In the genomic region with DNA sequence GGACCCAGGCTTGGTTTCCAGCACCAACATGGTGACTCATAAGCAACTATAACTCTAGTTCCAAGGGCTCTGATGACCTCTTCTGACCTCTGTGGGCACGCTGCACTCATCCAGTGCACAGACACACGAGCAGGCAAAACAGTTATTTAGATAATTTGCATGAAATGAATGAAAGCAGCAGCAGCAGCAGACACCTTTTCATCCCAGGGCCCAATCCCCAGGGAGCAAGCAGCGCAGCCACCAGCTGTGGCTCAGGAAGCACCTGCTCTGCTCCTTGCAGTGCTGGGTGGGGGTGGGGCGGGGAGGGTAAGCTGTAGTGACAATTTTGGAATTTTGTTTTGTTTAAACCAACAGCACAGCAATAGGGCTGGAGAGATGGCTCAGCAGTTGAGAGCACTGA, we compare ENCODE assay signal across 14 mouse cellular contexts. TPM values are rescaled to one million over a fixed set of nuclear protein-coding genes. Genes with fewer than 3 reads are reported as not detected.
DNase-seq lines count a peak whose midpoint lies in the region; ATAC-seq and TF ChIP-seq lines count a peak whose summit lies in the region.
"Had no signal": no experiment of that assay in that cellular context is flagged by ENCODE, and none has a peak within 500 bp of the region (broad histone marks: within the 10 kb centered on the region; RNA-seq: fewer than 3 reads in every experiment).

No protein-coding gene starts in this region.

- no peak for TF ChIP-seq CTCF in liver, postnatal 0 days (IDR thresholded peaks at IDR 0.05; ENCODE audit: low read depth)
- TF ChIP-seq CTCF in forebrain, postnatal 0 days (IDR thresholded peaks at IDR 0.05; ENCODE audit: low read depth), result no peak
- no peak for TF ChIP-seq CTCF in midbrain, postnatal 0 days (IDR thresholded peaks at IDR 0.05)

- H3K4me2 ChIP-seq in embryonic facial prominence, embryonic 14.5 days (ENCODE audit: low read depth, low read length), result no peak overlapping the region
- no peak overlapping the region for H3K4me2 ChIP-seq in liver, postnatal 0 days (ENCODE audit: low read depth, low read length)
- no peak overlapping the region for H3K4me2 ChIP-seq in liver, embryonic 12.5 days
- H3K4me2 ChIP-seq in forebrain, postnatal 0 days (ENCODE audit: low read depth), result no peak overlapping the region
- no peak overlapping the region for H3K4me2 ChIP-seq in midbrain, postnatal 0 days (ENCODE audit: low read depth, low read length, poor library complexity, severe bottlenecking)
- H3K4me2 ChIP-seq: embryonic facial prominence, embryonic 12.5 days had no signal

- no peak for TF ChIP-seq EP300 in liver, postnatal 0 days (IDR thresholded peaks at IDR 0.05; ENCODE audit: low read depth)

- H3K4me1 ChIP-seq in embryonic facial prominence, embryonic 14.5 days (ENCODE audit: control insufficient read depth, insufficient read depth, low read length), result no peaks in the 10 kb centered on the region
- H3K4me1 ChIP-seq in embryonic facial prominence, embryonic 10.5 days, result no peaks in the 10 kb centered on the region
- H3K4me1 ChIP-seq in liver, postnatal 0 days (ENCODE audit: insufficient read depth), result peaks cover 6% of the 10 kb centered on the region
- H3K4me1 ChIP-seq in liver, embryonic 12.5 days, result peaks cover 6% of the 10 kb centered on the region
- H3K4me1 ChIP-seq in forebrain, postnatal 0 days (ENCODE audit: insufficient read depth), result no peaks in the 10 kb centered on the region
- H3K4me1 ChIP-seq in midbrain, postnatal 0 days (ENCODE audit: insufficient read depth, low read length), result no peaks in the 10 kb centered on the region
- H3K4me1 ChIP-seq: embryonic facial prominence, embryonic 12.5 days had no signal

- no peaks in the 10 kb centered on the region for H3K27me3 ChIP-seq in embryonic facial prominence, embryonic 14.5 days (replicated peaks; ENCODE audit: control insufficient read depth, insufficient read depth, low read length)
- no peaks in the 10 kb centered on the region for H3K27me3 ChIP-seq in embryonic facial prominence, embryonic 10.5 days (replicated peaks; ENCODE audit: low read depth, poor library complexity, severe bottlenecking)
- no peaks in the 10 kb centered on the region for H3K27me3 ChIP-seq in liver, postnatal 0 days (ENCODE audit: insufficient read depth, low read length)
- H3K27me3 ChIP-seq in liver, embryonic 12.5 days (replicated peaks), result no peaks in the 10 kb centered on the region
- no peaks in the 10 kb centered on the region for H3K27me3 ChIP-seq in forebrain, postnatal 0 days (ENCODE audit: insufficient read depth, low read length)
- H3K27me3 ChIP-seq in midbrain, postnatal 0 days (ENCODE audit: insufficient read depth, low read length), result no peaks in the 10 kb centered on the region
- H3K27me3 ChIP-seq: embryonic facial prominence, embryonic 12.5 days had no signal

- DNase-seq in embryonic facial prominence, embryonic 14.5 days (ENCODE audit: low spot score), result no peak
- DNase-seq in embryonic facial prominence, embryonic 10.5 days (ENCODE audit: low spot score), result no peak
- no peak for DNase-seq in liver, postnatal 0 days
- DNase-seq in forebrain, postnatal 0 days, result no peak
- no peak for DNase-seq in midbrain, postnatal 0 days (ENCODE audit: low spot score)
- no peak for DNase-seq in adipocyte (ENCODE audit: low spot score)
- DNase-seq: heart, adult 18-20 months; heart, postnatal 14 days; lung, adult 2 months; right cerebral cortex, postnatal 25 days; thymus, adult 2 months had no signal

- no peaks in the 10 kb centered on the region for H3K9me3 ChIP-seq in embryonic facial prominence, embryonic 14.5 days (ENCODE audit: control insufficient read depth, low read length)
- peaks cover 4% of the 10 kb centered on the region; the same call in 1 of the 2 replicates for H3K9me3 ChIP-seq in embryonic facial prominence, embryonic 10.5 days
- H3K9me3 ChIP-seq in liver, postnatal 0 days (ENCODE audit: low read length), result no peaks in the 10 kb centered on the region
- 0 out of 2 replicates have a peak, but pooled peaks cover 3% of the 10 kb centered on the region for H3K9me3 ChIP-seq in liver, embryonic 12.5 days (replicated peaks)
- no peaks in the 10 kb centered on the region for H3K9me3 ChIP-seq in forebrain, postnatal 0 days (ENCODE audit: low read length)
- no peaks in the 10 kb centered on the region for H3K9me3 ChIP-seq in midbrain, postnatal 0 days (ENCODE audit: low read length)
- H3K9me3 ChIP-seq: embryonic facial prominence, embryonic 12.5 days had no signal

- no peak overlapping the region for H3K27ac ChIP-seq in embryonic facial prominence, embryonic 14.5 days (replicated peaks; ENCODE audit: low read depth, low read length)
- H3K27ac ChIP-seq in embryonic facial prominence, embryonic 10.5 days (replicated peaks), result no peak overlapping the region
- H3K27ac ChIP-seq in liver, postnatal 0 days (ENCODE audit: low read depth), result no peak overlapping the region
- H3K27ac ChIP-seq in liver, embryonic 12.5 days, result no peak overlapping the region
- peak overlapping the region; percentile 59 for H3K27ac ChIP-seq in forebrain, postnatal 0 days (ENCODE audit: low read depth, low read length)
- H3K27ac ChIP-seq in midbrain, postnatal 0 days (ENCODE audit: low read depth, low read length), result 0 out of 2 replicates have a peak overlapping the region, but pooled peaks have one; percentile 49
- H3K27ac ChIP-seq: embryonic facial prominence, embryonic 12.5 days had no signal

- 70% methylated on average over 4 of the region's 4 CpGs for WGBS in embryonic facial prominence, embryonic 14.5 days
- WGBS in embryonic facial prominence, embryonic 10.5 days, result 86% methylated on average over 4 of the region's 4 CpGs
- 83% methylated on average over 4 of the region's 4 CpGs for WGBS in liver, postnatal 0 days (ENCODE audit: insufficient replicate concordance)
- WGBS in liver, embryonic 12.5 days (ENCODE audit: insufficient replicate concordance), result 69% methylated on average over 4 of the region's 4 CpGs
- 49% methylated on average over 4 of the region's 4 CpGs for WGBS in forebrain, postnatal 0 days
- WGBS in midbrain, postnatal 0 days, result 47% methylated on average over 4 of the region's 4 CpGs

- ATAC-seq in embryonic facial prominence, embryonic 14.5 days (ENCODE audit: low read depth), result peak; percentile 38; the same call in 1 of the 2 replicates
- peak; percentile 21; the same call in 1 of the 2 replicates for ATAC-seq in liver, postnatal 0 days
- no peak for ATAC-seq in liver, embryonic 12.5 days
- peak; percentile 7; the same call in 1 of the 2 replicates for ATAC-seq in forebrain, postnatal 0 days
- ATAC-seq in midbrain, postnatal 0 days (ENCODE audit: low FRiP score), result no peak
- ATAC-seq in monocyte, adult 5-6 weeks (replicated peaks; ENCODE audit: insufficient number of reproducible peaks, low FRiP score, low TSS enrichment, poor library complexity, severe bottlenecking), result no peak

- peaks cover 98% of the 10 kb centered on the region for H3K36me3 ChIP-seq in embryonic facial prominence, embryonic 14.5 days (ENCODE audit: control insufficient read depth, insufficient read depth, low read length)
- H3K36me3 ChIP-seq in embryonic facial prominence, embryonic 10.5 days (replicated peaks), result peaks cover 100% of the 10 kb centered on the region
- H3K36me3 ChIP-seq in liver, postnatal 0 days (replicated peaks; ENCODE audit: insufficient read depth, low read length), result peaks cover 64% of the 10 kb centered on the region
- peaks cover 100% of the 10 kb centered on the region for H3K36me3 ChIP-seq in liver, embryonic 12.5 days
- peaks cover 91% of the 10 kb centered on the region for H3K36me3 ChIP-seq in forebrain, postnatal 0 days (ENCODE audit: insufficient read depth)
- H3K36me3 ChIP-seq in midbrain, postnatal 0 days (ENCODE audit: insufficient read depth, low read length), result peaks cover 73% of the 10 kb centered on the region

- no peak overlapping the region for H3K4me3 ChIP-seq in embryonic facial prominence, embryonic 14.5 days (ENCODE audit: low read depth, low read length)
- H3K4me3 ChIP-seq in embryonic facial prominence, embryonic 10.5 days, result no peak overlapping the region
- H3K4me3 ChIP-seq in liver, postnatal 0 days (ENCODE audit: low read depth, low read length), result no peak overlapping the region
- no peak overlapping the region for H3K4me3 ChIP-seq in liver, embryonic 12.5 days
- no peak overlapping the region for H3K4me3 ChIP-seq in forebrain, postnatal 0 days (ENCODE audit: low read depth, low read length)
- no peak overlapping the region for H3K4me3 ChIP-seq in midbrain, postnatal 0 days (ENCODE audit: low read depth, low read length)
- H3K4me3 ChIP-seq: embryonic facial prominence, embryonic 12.5 days had no signal

- no peak overlapping the region for H3K9ac ChIP-seq in embryonic facial prominence, embryonic 14.5 days (ENCODE audit: low read depth, low read length)
- no peak overlapping the region for H3K9ac ChIP-seq in liver, postnatal 0 days (replicated peaks)
- H3K9ac ChIP-seq in liver, embryonic 12.5 days, result no peak overlapping the region
- no peak overlapping the region for H3K9ac ChIP-seq in forebrain, postnatal 0 days
- H3K9ac ChIP-seq in midbrain, postnatal 0 days (replicated peaks; ENCODE audit: low read length, poor library complexity, severe bottlenecking), result no peak overlapping the region
- H3K9ac ChIP-seq: embryonic facial prominence, embryonic 12.5 days had no signal

RNA-seq across cellular contexts. Expression of a gene that starts 29.7 kb away (rescaled TPM):
- 23.4 and 28.4 TPM in 2 replicates for polyA plus RNA-seq in embryonic facial prominence, embryonic 14.5 days (2014; fragmentation: Nextera tagmentation; extraction: Ambion mirVana)
- polyA plus RNA-seq in embryonic facial prominence, embryonic 10.5 days (2016; fragmentation: Nextera tagmentation; extraction: Ambion mirVana), result 160 and 165 TPM in 2 replicates
- polyA plus RNA-seq in liver, postnatal 0 days (2015; fragmentation: Nextera tagmentation; extraction: Ambion mirVana), result 203 and 216 TPM in 2 replicates
- polyA plus RNA-seq in liver, embryonic 12.5 days (2016; fragmentation: Nextera tagmentation; extraction: Ambion mirVana), result 88.4 and 89.9 TPM in 2 replicates
- total RNA-seq in forebrain, postnatal 0 days (2014; rRNA removed), result 218 and 248 TPM in 2 replicates
- polyA plus RNA-seq in forebrain, postnatal 0 days (2015; fragmentation: Nextera tagmentation; extraction: Ambion mirVana), result 183 and 249 TPM in 2 replicates
- 278 and 306 TPM in 2 replicates for total RNA-seq in midbrain, postnatal 0 days (2014; rRNA removed)
- polyA plus RNA-seq in midbrain, postnatal 0 days (2015; fragmentation: Nextera tagmentation; extraction: Ambion mirVana), result 260 and 275 TPM in 2 replicates
- 0.57 to 3.9 TPM (median 1.2 TPM) in 3 replicates for total RNA-seq in monocyte, adult 5-6 weeks (2017)

RNA-seq across cellular contexts. Expression of a gene that starts 30.5 kb away (rescaled TPM):
- 15.6 and 20.9 TPM in 2 replicates for polyA plus RNA-seq in embryonic facial prominence, embryonic 14.5 days (2014; fragmentation: Nextera tagmentation; extraction: Ambion mirVana)
- polyA plus RNA-seq in embryonic facial prominence, embryonic 10.5 days (2016; fragmentation: Nextera tagmentation; extraction: Ambion mirVana), result 4.0 and 4.3 TPM in 2 replicates
- polyA plus RNA-seq in liver, postnatal 0 days (2015; fragmentation: Nextera tagmentation; extraction: Ambion mirVana), result 1.7 and 2.0 TPM in 2 replicates
- polyA plus RNA-seq in liver, embryonic 12.5 days (2016; fragmentation: Nextera tagmentation; extraction: Ambion mirVana), result 6.9 and 10.0 TPM in 2 replicates
- total RNA-seq in forebrain, postnatal 0 days (2014; rRNA removed), result 45.5 and 45.6 TPM in 2 replicates
- 25.0 and 29.4 TPM in 2 replicates for polyA plus RNA-seq in forebrain, postnatal 0 days (2015; fragmentation: Nextera tagmentation; extraction: Ambion mirVana)
- total RNA-seq in midbrain, postnatal 0 days (2014; rRNA removed), result 74.6 and 92.8 TPM in 2 replicates
- polyA plus RNA-seq in midbrain, postnatal 0 days (2015; fragmentation: Nextera tagmentation; extraction: Ambion mirVana), result 38.8 and 39.2 TPM in 2 replicates
- 1.1 TPM in 1 of 3 replicates, not detected in the others for total RNA-seq in monocyte, adult 5-6 weeks (2017)

Comparison
In these comparisons a context has a peak if more than half of its experiments do, and no peak if none do; other contexts are left out.
1. ATAC-seq: peak in embryonic facial prominence, embryonic 14.5 days (single experiment), liver, postnatal 0 days (single experiment) and forebrain, postnatal 0 days (single experiment); none in liver, embryonic 12.5 days (single experiment), midbrain, postnatal 0 days (single experiment) and monocyte, adult 5-6 weeks (single experiment).
2. H3K27ac ChIP-seq: peak in forebrain, postnatal 0 days (single experiment) and midbrain, postnatal 0 days (single experiment); none in embryonic facial prominence, embryonic 14.5 days (single experiment), embryonic facial prominence, embryonic 10.5 days (single experiment), liver, postnatal 0 days (single experiment) and liver, embryonic 12.5 days (single experiment).